Mouse (Mus musculus) embryonic facial prominence, embryonic 10.5 days (tissue): ENCODE measurements around the gene Arrdc2. TPM values are rescaled to one million over a fixed set of nuclear protein-coding genes. Genes with fewer than 3 reads are reported as not detected.

ENCODE experiments used
- DNase-seq: peaks from one replicate; pipeline ENCODE4 v3.0.0-alpha.2; 2017; ENCODE audit warnings: low spot score
- H3K27ac ChIP-seq: fragments of 300-500 bp; sonication (generic); replicated peaks from 2 replicates; pipeline ENCODE4 v1.5.1; 2016; ENCODE audit warnings: mild to moderate bottlenecking
- H3K27me3 ChIP-seq: fragments of 300-500 bp; sonication (generic); replicated peaks from 2 replicates; pipeline ENCODE4 v1.6.1; 2016; ENCODE audit warnings: low read depth, mild to moderate bottlenecking; ENCODE audit not compliant: poor library complexity, severe bottlenecking
- H3K36me3 ChIP-seq: fragments of 300-500 bp; sonication (generic); replicated peaks from 2 replicates; pipeline ENCODE4 v1.6.1; 2016; ENCODE audit warnings: mild to moderate bottlenecking, moderate library complexity
- H3K4me1 ChIP-seq: fragments of 300-500 bp; sonication (generic); 2 replicates; pipeline ENCODE4 v1.6.1; 2016
- H3K4me3 ChIP-seq: fragments of 300-500 bp; sonication (generic); 2 replicates; pipeline ENCODE4 v1.5.1; 2016; ENCODE audit warnings: mild to moderate bottlenecking, moderate library complexity
- H3K9me3 ChIP-seq: fragments of 300-500 bp; sonication (generic); 2 replicates; pipeline ENCODE4 v1.6.1; 2016; ENCODE audit warnings: mild to moderate bottlenecking
- WGBS: fragments of 180-500 bp; shearing (Covaris S2); methylation state at CpG from one replicate; pipeline ENCODE4 v1.1.7; 2016; 5-methylcytosine and 5-hydroxymethylcytosine counted together
- polyA plus RNA-seq: library from polyadenylated mRNA; unstranded; fragments of >200 nt; fragmentation: Nextera tagmentation; extraction: Ambion mirVana; gene quantifications from 2 replicates; pipeline ENCODE4 v1.2.1, GENCODE M21; 2016

Arrdc2 gene
- 5.1 and 5.8 TPM in 2 replicates for polyA plus RNA-seq

GRCm38 (mm10) chr8:70839408-70840351 lies at the start of gene Arrdc2:
Gene Arrdc2 (minus strand): TSS chr8:70839720.
- Histone ChIP-seq H3K27ac (peak within 1 kb of the TSS; percentile 90), H3K4me3 (peak within 1 kb of the TSS; percentile 76), H3K27me3 (0 out of 2 replicates have a peak, but pooled peaks cover 13% of the 10 kb centered on the region), H3K9me3 (no peaks in the 10 kb centered on the region), H3K36me3 (peaks cover 22% of the 10 kb centered on the region), H3K4me1 (peaks cover 39% of the 10 kb centered on the region)
- peak; percentile 99 for DNase-seq
- WGBS, result 2% methylated on average over 55 of the region's 55 CpGs

- peaks cover 23% of the 10 kb centered on the region for H3K4me1 ChIP-seq
- whole genome bisulfite sequencing, result 6% methylated on average over 18 of the region's 18 CpGs
These were observed 48.1 kb upstream of the Arrdc2 start for GRCm38 (mm10) chr8:70887669-70888068.

GRCm38 (mm10) chr8:70885612-70886011 lies 46.1 kb upstream of the Arrdc2 start:
- H3K27me3 ChIP-seq, result peaks cover 47% of the 10 kb centered on the region
- peak; percentile 70 for DNase-seq

More at GRCm38 (mm10) chr8:70887669-70888068, 48.1 kb upstream of the Arrdc2 start:
- H3K36me3 ChIP-seq, result no peaks in the 10 kb centered on the region
- DNase-seq, result peak; percentile 56
- peaks cover 64% of the 10 kb centered on the region for H3K27me3 ChIP-seq
- H3K27ac ChIP-seq, result no peak overlapping the region
- peak overlapping the region; percentile 37 for H3K4me3 ChIP-seq
- H3K9me3 ChIP-seq, result no peaks in the 10 kb centered on the region

GRCm38 (mm10) chr8:70884683-70885082 lies 45.2 kb upstream of the Arrdc2 start:
- no peak for DNase-seq
- 89% methylated on average over 10 of the region's 10 CpGs for WGBS
- H3K27me3 ChIP-seq, result peaks cover 44% of the 10 kb centered on the region
- H3K27ac ChIP-seq, result no peak overlapping the region
- H3K36me3 ChIP-seq, result no peaks in the 10 kb centered on the region
- H3K4me3 ChIP-seq, result no peak overlapping the region
- H3K9me3 ChIP-seq, result no peaks in the 10 kb centered on the region
- peaks cover 18% of the 10 kb centered on the region for H3K4me1 ChIP-seq

More at GRCm38 (mm10) chr8:70885612-70886011, 46.1 kb upstream of the Arrdc2 start:
- 15% methylated on average over 12 of the region's 12 CpGs for WGBS
- Histone ChIP-seq H3K27ac (no peak overlapping the region), H3K9me3 (no peaks in the 10 kb centered on the region), H3K4me1 (peaks cover 9% of the 10 kb centered on the region), H3K36me3 (no peaks in the 10 kb centered on the region), H3K4me3 (no peak overlapping the region)

GRCm38 (mm10) chr8:70884186-70884585 lies 44.7 kb upstream of the Arrdc2 start:
- 81% methylated on average over 4 of the region's 4 CpGs for WGBS
- H3K4me3 ChIP-seq, result no peak overlapping the region
- H3K27ac ChIP-seq, result no peak overlapping the region
- H3K4me1 ChIP-seq, result peaks cover 21% of the 10 kb centered on the region
- no peaks in the 10 kb centered on the region for H3K36me3 ChIP-seq
- no peaks in the 10 kb centered on the region for H3K9me3 ChIP-seq
- H3K27me3 ChIP-seq, result peaks cover 39% of the 10 kb centered on the region
- DNase-seq, result no peak

GRCm38 (mm10) chr8:70880546-70880945 lies 41.0 kb upstream of the Arrdc2 start:
- Histone ChIP-seq H3K4me3 (no peak overlapping the region), H3K27me3 (0 out of 2 replicates have a peak, but pooled peaks cover 15% of the 10 kb centered on the region), H3K36me3 (no peaks in the 10 kb centered on the region), H3K9me3 (no peaks in the 10 kb centered on the region), H3K27ac (no peak overlapping the region; the same call in 1 of the 2 replicates), H3K4me1 (peaks cover 15% of the 10 kb centered on the region)
- WGBS, result 28% methylated on average over 11 of the region's 11 CpGs
- DNase-seq, result no peak

- peaks cover 15% of the 10 kb centered on the region for H3K4me1 ChIP-seq
- 0 out of 2 replicates have a peak, but pooled peaks cover 13% of the 10 kb centered on the region for H3K27me3 ChIP-seq
- no peaks in the 10 kb centered on the region for H3K9me3 ChIP-seq
- WGBS, result 11% methylated on average over 4 of the region's 4 CpGs
- H3K36me3 ChIP-seq, result no peaks in the 10 kb centered on the region
- DNase-seq, result no peak
- no peak overlapping the region for H3K4me3 ChIP-seq
- H3K27ac ChIP-seq, result no peak overlapping the region; the same call in 1 of the 2 replicates
These were observed 40.6 kb upstream of the Arrdc2 start for GRCm38 (mm10) chr8:70880126-70880525.

- no peak overlapping the region for H3K27ac ChIP-seq
- H3K36me3 ChIP-seq, result no peaks in the 10 kb centered on the region
- H3K4me1 ChIP-seq, result peaks cover 15% of the 10 kb centered on the region
- DNase-seq, result peak; percentile 10
- no peaks in the 10 kb centered on the region for H3K9me3 ChIP-seq
- 0 out of 2 replicates have a peak, but pooled peaks cover 9% of the 10 kb centered on the region for H3K27me3 ChIP-seq
- no peak overlapping the region for H3K4me3 ChIP-seq
- WGBS, result 46% methylated on average over 4 of the region's 4 CpGs
These were observed 40.0 kb upstream of the Arrdc2 start for GRCm38 (mm10) chr8:70879500-70879899.

- H3K36me3 ChIP-seq, result no peaks in the 10 kb centered on the region
- H3K27me3 ChIP-seq, result 0 out of 2 replicates have a peak, but pooled peaks cover 9% of the 10 kb centered on the region
- H3K4me1 ChIP-seq, result peaks cover 20% of the 10 kb centered on the region
- H3K27ac ChIP-seq, result no peak overlapping the region
- WGBS, result 47% methylated on average over 2 of the region's 2 CpGs
- peak; percentile 8 for DNase-seq
- H3K9me3 ChIP-seq, result no peaks in the 10 kb centered on the region
- H3K4me3 ChIP-seq, result no peak overlapping the region
These were observed 38.7 kb upstream of the Arrdc2 start for GRCm38 (mm10) chr8:70878178-70878577.

GRCm38 (mm10) chr8:70876382-70876781 lies 36.9 kb upstream of the Arrdc2 start:
- Histone ChIP-seq H3K36me3 (no peaks in the 10 kb centered on the region), H3K4me3 (no peak overlapping the region), H3K27ac (no peak overlapping the region), H3K27me3 (0 out of 2 replicates have a peak, but pooled peaks cover 9% of the 10 kb centered on the region), H3K9me3 (no peaks in the 10 kb centered on the region), H3K4me1 (peaks cover 32% of the 10 kb centered on the region)
- WGBS, result 61% methylated on average over 4 of the region's 4 CpGs
- DNase-seq, result no peak

- H3K36me3 ChIP-seq, result no peaks in the 10 kb centered on the region
- 0 out of 2 replicates have a peak overlapping the region, but pooled peaks have one; percentile 72 for H3K4me3 ChIP-seq
- H3K27ac ChIP-seq, result peak overlapping the region; percentile 41
- no peak for DNase-seq
- peaks cover 26% of the 10 kb centered on the region for H3K4me1 ChIP-seq
- H3K27me3 ChIP-seq, result no peaks in the 10 kb centered on the region
- no peaks in the 10 kb centered on the region for H3K9me3 ChIP-seq
- 90% methylated on average over 13 of the region's 13 CpGs for WGBS
These were observed 34.9 kb upstream of the Arrdc2 start for GRCm38 (mm10) chr8:70874441-70874840.

GRCm38 (mm10) chr8:70873364-70873985 lies 34.0 kb upstream of the Arrdc2 start, which contains the start of gene Ccdc124:
Gene Ccdc124 (minus strand): TSS chr8:70873935.
- peaks cover 2% of the 10 kb centered on the region; the same call in 1 of the 2 replicates for H3K36me3 ChIP-seq
- DNase-seq, result peak; percentile 96
- peaks cover 35% of the 10 kb centered on the region for H3K4me1 ChIP-seq
- peak within 1 kb of the TSS; percentile 91 for H3K27ac ChIP-seq
- H3K27me3 ChIP-seq, result no peaks in the 10 kb centered on the region
- no peaks in the 10 kb centered on the region for H3K9me3 ChIP-seq
- H3K4me3 ChIP-seq, result peak within 1 kb of the TSS; percentile 72
- 1% methylated on average over 46 of the region's 46 CpGs for WGBS
